In the genomic region with DNA sequence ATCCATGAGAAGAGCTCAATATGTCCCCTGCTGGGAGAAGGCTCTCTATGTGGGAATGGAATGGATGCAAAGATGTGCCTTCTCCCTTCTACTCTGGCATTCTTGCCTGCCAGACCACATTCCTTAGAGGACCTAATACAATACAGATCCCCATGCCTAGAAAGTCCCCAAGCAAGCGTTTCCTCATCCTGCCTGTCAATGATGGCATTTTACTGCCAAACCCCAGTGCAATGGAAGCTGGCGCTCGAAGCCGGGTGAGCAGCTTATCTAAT, we compare ENCODE assay signal across 20 mouse cellular contexts. TPM values are rescaled to one million over a fixed set of nuclear protein-coding genes. Genes with fewer than 3 reads are reported as not detected.
DNase-seq lines count a peak whose midpoint lies in the region; ATAC-seq and TF ChIP-seq lines count a peak whose summit lies in the region.
"Had no signal": no experiment of that assay in that cellular context is flagged by ENCODE, and none has a peak within 500 bp of the region (broad histone marks: within the 10 kb centered on the region; RNA-seq: fewer than 3 reads in every experiment).

No protein-coding gene starts in this region.

- H3K27ac ChIP-seq in forebrain, embryonic 12.5 days = 0 out of 2 replicates have a peak overlapping the region, but pooled peaks have one; percentile 6
- no peak overlapping the region for H3K27ac ChIP-seq in forebrain, embryonic 11.5 days (ENCODE audit: low read depth, low read length)
- no peak overlapping the region for H3K27ac ChIP-seq in midbrain, postnatal 0 days (ENCODE audit: low read depth, low read length)
- no peak overlapping the region for H3K27ac ChIP-seq in midbrain, embryonic 10.5 days (replicated peaks)
- H3K27ac ChIP-seq: embryonic facial prominence, embryonic 15.5 days; gastrocnemius, adult 2 months; heart, embryonic 10.5 days; hindbrain, embryonic 12.5 days had no signal

- no peak overlapping the region for H3K4me3 ChIP-seq in forebrain, embryonic 12.5 days (replicated peaks)
- H3K4me3 ChIP-seq in forebrain, embryonic 11.5 days (ENCODE audit: low read depth, low read length) = no peak overlapping the region
- H3K4me3 ChIP-seq in midbrain, postnatal 0 days (ENCODE audit: low read depth, low read length) = no peak overlapping the region
- no peak overlapping the region for H3K4me3 ChIP-seq in midbrain, embryonic 10.5 days
- H3K4me3 ChIP-seq: embryonic facial prominence, embryonic 15.5 days; erythroblast, embryonic 14.5 days; gastrocnemius, adult 2 months; heart, embryonic 10.5 days; hindbrain, embryonic 12.5 days had no signal

- TF ChIP-seq CTCF in midbrain, postnatal 0 days (IDR thresholded peaks at IDR 0.05) = no peak

- H3K4me2 ChIP-seq in forebrain, embryonic 12.5 days = no peak overlapping the region
- H3K4me2 ChIP-seq in forebrain, embryonic 11.5 days (ENCODE audit: low read depth, low read length, severe bottlenecking) = no peak overlapping the region
- H3K4me2 ChIP-seq in midbrain, postnatal 0 days (ENCODE audit: low read depth, low read length, poor library complexity, severe bottlenecking) = no peak overlapping the region
- H3K4me2 ChIP-seq: embryonic facial prominence, embryonic 15.5 days; hindbrain, embryonic 12.5 days had no signal

- H3K36me3 ChIP-seq in forebrain, embryonic 12.5 days (replicated peaks) = peaks cover 55% of the 10 kb centered on the region
- peaks cover 11% of the 10 kb centered on the region; the same call in 1 of the 2 replicates for H3K36me3 ChIP-seq in forebrain, embryonic 11.5 days (ENCODE audit: control insufficient read depth, insufficient read depth, low read length)
- no peaks in the 10 kb centered on the region for H3K36me3 ChIP-seq in midbrain, postnatal 0 days (ENCODE audit: insufficient read depth, low read length)
- peaks cover 98% of the 10 kb centered on the region for H3K36me3 ChIP-seq in midbrain, embryonic 10.5 days

- H3K9ac ChIP-seq in forebrain, embryonic 12.5 days = no peak overlapping the region
- no peak overlapping the region for H3K9ac ChIP-seq in forebrain, embryonic 11.5 days (ENCODE audit: low read length)
- H3K9ac ChIP-seq in midbrain, postnatal 0 days (replicated peaks; ENCODE audit: low read length, poor library complexity, severe bottlenecking) = no peak overlapping the region
- H3K9ac ChIP-seq: embryonic facial prominence, embryonic 15.5 days; hindbrain, embryonic 12.5 days had no signal

- H3K27me3 ChIP-seq in forebrain, embryonic 12.5 days = no peaks in the 10 kb centered on the region
- H3K27me3 ChIP-seq in forebrain, embryonic 11.5 days (ENCODE audit: control insufficient read depth, insufficient read depth, low read length) = no peaks in the 10 kb centered on the region
- H3K27me3 ChIP-seq in midbrain, postnatal 0 days (ENCODE audit: insufficient read depth, low read length) = no peaks in the 10 kb centered on the region
- no peaks in the 10 kb centered on the region for H3K27me3 ChIP-seq in midbrain, embryonic 10.5 days (ENCODE audit: low read depth, poor library complexity, severe bottlenecking)
- H3K27me3 ChIP-seq: embryonic facial prominence, embryonic 15.5 days; hindbrain, embryonic 12.5 days had no signal

- no peak for DNase-seq in forebrain, embryonic 11.5 days (ENCODE audit: low spot score)
- peak; percentile 28 for DNase-seq in midbrain, postnatal 0 days (ENCODE audit: low spot score)
- DNase-seq in midbrain, embryonic 10.5 days (ENCODE audit: low spot score) = no peak
- DNase-seq in ZHBTc4 (ENCODE audit: low read depth, low spot score) = peak; percentile 72
- no peak for DNase-seq in adrenal gland, adult 18-20 months (ENCODE audit: low spot score in 2 of 2)
- DNase-seq in layer of hippocampus, postnatal 25 days (ENCODE audit: extremely low spot score in 1 of 2, low spot score in 1 of 2) = no peak
- DNase-seq: adrenal gland, postnatal 25 days; cerebellum, adult 18-20 months; embryo, embryonic 11 days; gastrocnemius, adult 2 months; gastrocnemius, postnatal 25 days; heart, postnatal 10 days; heart, postnatal 4 days had no signal

- H3K4me1 ChIP-seq in forebrain, embryonic 12.5 days = no peaks in the 10 kb centered on the region
- no peaks in the 10 kb centered on the region for H3K4me1 ChIP-seq in forebrain, embryonic 11.5 days (replicated peaks; ENCODE audit: control insufficient read depth, insufficient read depth, low read length)
- H3K4me1 ChIP-seq in midbrain, postnatal 0 days (ENCODE audit: insufficient read depth, low read length) = no peaks in the 10 kb centered on the region
- H3K4me1 ChIP-seq in midbrain, embryonic 10.5 days = no peaks in the 10 kb centered on the region
- H3K4me1 ChIP-seq: embryonic facial prominence, embryonic 15.5 days; heart, embryonic 10.5 days; hindbrain, embryonic 12.5 days had no signal

- 70% methylated on average over 4 of the region's 4 CpGs for WGBS in forebrain, embryonic 12.5 days
- WGBS in forebrain, embryonic 11.5 days = 82% methylated on average over 4 of the region's 4 CpGs
- WGBS in midbrain, postnatal 0 days = 79% methylated on average over 4 of the region's 4 CpGs
- WGBS in midbrain, embryonic 10.5 days = 82% methylated on average over 4 of the region's 4 CpGs

- ATAC-seq in forebrain, embryonic 12.5 days (ENCODE audit: low FRiP score) = no peak
- no peak for ATAC-seq in forebrain, embryonic 11.5 days (replicated peaks; ENCODE audit: low FRiP score)
- no peak for ATAC-seq in midbrain, postnatal 0 days (ENCODE audit: low FRiP score)
- ATAC-seq: inflammation-experienced regulatory T-cells, adult 6 months; intestine, postnatal 0 days had no signal

- no peaks in the 10 kb centered on the region for H3K9me3 ChIP-seq in forebrain, embryonic 12.5 days
- no peaks in the 10 kb centered on the region for H3K9me3 ChIP-seq in forebrain, embryonic 11.5 days (ENCODE audit: control insufficient read depth, low read length)
- no peaks in the 10 kb centered on the region for H3K9me3 ChIP-seq in midbrain, postnatal 0 days (ENCODE audit: low read length)
- H3K9me3 ChIP-seq in midbrain, embryonic 10.5 days (replicated peaks) = no peaks in the 10 kb centered on the region
- H3K9me3 ChIP-seq: embryonic facial prominence, embryonic 15.5 days; heart, embryonic 10.5 days; hindbrain, embryonic 12.5 days had no signal

RNA-seq across cellular contexts. Expression of a gene that starts 23.1 kb away (rescaled TPM):
- 153 and 164 TPM in 2 replicates for polyA plus RNA-seq in forebrain, embryonic 12.5 days (2016; fragmentation: Nextera tagmentation; extraction: Ambion mirVana)
- polyA plus RNA-seq in forebrain, embryonic 11.5 days (2014; fragmentation: Nextera tagmentation; extraction: Ambion mirVana) = 127 and 150 TPM in 2 replicates
- total RNA-seq in midbrain, postnatal 0 days (2014; rRNA removed) = 1.8 and 3.0 TPM in 2 replicates
- polyA plus RNA-seq in midbrain, postnatal 0 days (2015; fragmentation: Nextera tagmentation; extraction: Ambion mirVana) = 4.3 and 6.8 TPM in 2 replicates
- polyA plus RNA-seq in midbrain, embryonic 10.5 days (2016; fragmentation: Nextera tagmentation; extraction: Ambion mirVana) = 131 and 136 TPM in 2 replicates
- 1 to 10 TPM in 1 of 2 experiments, under 1 TPM in 1; 0.86 to 1.4 TPM for total RNA-seq in adrenal gland, adult 18-20 months (2021)
- 1 to 10 TPM in 1 of 2 experiments, under 1 TPM in 1; 0.99 to 2.1 TPM for total RNA-seq in layer of hippocampus, postnatal 25 days (2021)

Comparison
In these comparisons a context has a peak if more than half of its experiments do, and no peak if none do; other contexts are left out.
1. DNase-seq: peak in midbrain, postnatal 0 days (single experiment) and ZHBTc4 (single experiment); none in forebrain, embryonic 11.5 days (single experiment), midbrain, embryonic 10.5 days (single experiment), adrenal gland, adult 18-20 months (0 of 2) and layer of hippocampus, postnatal 25 days (0 of 2).
2. RNA of a gene that starts 23.1 kb away (polyA plus RNA-seq): 153 to 164 TPM in forebrain, embryonic 12.5 days, 127 to 150 TPM in forebrain, embryonic 11.5 days and 131 to 136 TPM in midbrain, embryonic 10.5 days; 4.3 to 6.8 TPM in midbrain, postnatal 0 days; every median in the first group is over 10 times any median in the second.